Mouse (Mus musculus) thymus, adult 18-20 months (tissue): ENCODE results near the gene Gpr62.
"Not testable (repeated sequence)": the region's sequence is repeated elsewhere in the genome, so short reads cannot be mapped to it uniquely, and the experiment has no call there.

Source experiments
- DNase-seq, 2 experiments: peaks; one replicate each; pipeline ENCODE4 v3.0.0; 2022; ENCODE audit warnings: mixed read lengths in 2 of 2

The Gpr62 gene

GRCm38 (mm10) chr9:106465571-106466200 lies at the start of gene Gpr62:
Gene Gpr62 (minus strand): TSS chr9:106465938.
- no peak for DNase-seq

GRCm38 (mm10) chr9:106514273-106514672 lies 48.5 kb upstream of the Gpr62 start, which contains the start of gene Iqcf5:
Gene Iqcf5 (plus strand): TSS chr9:106514573.
- DNase-seq = no peak

DNA sequence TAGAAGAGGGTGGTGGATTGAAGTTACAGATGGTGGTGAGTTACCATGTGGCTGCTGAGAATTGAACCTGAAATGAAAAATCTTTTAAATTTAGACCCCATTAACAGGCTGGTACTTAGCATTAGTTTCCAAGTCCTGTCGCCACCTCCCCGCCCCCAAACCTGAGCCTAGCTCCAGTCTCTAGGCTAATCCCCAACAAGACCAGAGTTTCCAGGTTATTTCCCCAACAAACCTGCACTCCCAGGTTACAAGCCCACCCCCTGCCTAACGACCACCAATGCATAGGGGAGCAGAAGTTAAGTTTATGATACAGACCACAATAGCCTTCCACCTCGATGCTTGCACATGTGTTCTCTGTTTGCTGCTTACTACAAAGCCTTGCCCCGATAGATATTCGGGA lies 47.8 kb upstream of the Gpr62 start:
- DNase-seq = no peak

DNA sequence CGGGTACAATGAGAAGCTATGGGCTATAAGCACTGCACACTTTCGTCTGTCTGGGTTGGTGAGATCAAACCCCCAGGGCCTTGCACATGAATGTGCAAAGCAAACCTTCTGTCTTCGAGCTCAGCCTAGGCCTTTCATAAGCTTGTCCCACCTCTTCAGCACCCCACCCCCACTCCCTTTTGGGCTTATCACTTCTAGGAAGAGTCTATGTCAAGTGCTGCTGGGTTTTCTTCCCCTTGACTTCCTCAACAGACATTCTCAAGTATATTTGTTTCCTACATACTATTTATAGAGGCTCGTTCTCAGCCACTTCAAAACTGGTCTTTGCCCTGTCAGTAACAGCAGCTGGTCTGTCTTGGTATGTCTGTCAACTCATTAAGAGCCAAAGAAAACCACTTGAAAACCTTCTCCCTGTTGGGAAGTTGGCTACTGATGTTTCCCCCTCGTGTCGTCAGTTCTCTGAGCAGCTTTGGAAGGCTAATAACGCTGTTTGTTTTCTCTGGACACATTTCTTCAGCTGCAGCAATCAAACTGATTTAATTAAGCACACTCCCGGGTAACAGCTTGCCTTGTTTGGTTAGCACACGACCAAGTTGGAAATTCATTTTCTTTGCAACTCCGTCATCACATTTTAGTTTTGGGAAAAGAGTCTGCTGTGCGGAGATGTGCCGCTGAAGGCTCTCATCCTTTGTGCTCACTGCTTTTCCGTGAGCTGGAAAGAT lies 47.2 kb upstream of the Gpr62 start:
- no peak for DNase-seq

DNA sequence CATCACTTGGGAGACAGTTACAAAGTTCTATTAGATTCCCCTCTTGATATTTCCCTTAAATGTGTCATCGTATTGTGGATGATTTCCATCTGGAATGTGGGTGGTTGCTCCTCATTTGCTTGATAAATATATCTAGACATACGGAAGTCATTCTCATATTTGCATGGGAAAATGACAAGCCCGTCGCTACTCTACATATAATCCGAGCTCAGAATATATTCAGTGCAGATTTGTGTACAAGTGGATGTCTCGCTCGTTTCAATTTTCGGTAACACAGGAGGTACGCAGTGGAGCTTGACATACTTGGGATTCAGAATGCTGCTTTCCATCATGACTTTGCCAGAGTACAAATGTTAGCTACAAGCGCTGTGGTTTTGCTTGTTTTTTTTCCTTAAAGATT lies 43.6 kb upstream of the Gpr62 start:
- DNase-seq = no peak

DNA sequence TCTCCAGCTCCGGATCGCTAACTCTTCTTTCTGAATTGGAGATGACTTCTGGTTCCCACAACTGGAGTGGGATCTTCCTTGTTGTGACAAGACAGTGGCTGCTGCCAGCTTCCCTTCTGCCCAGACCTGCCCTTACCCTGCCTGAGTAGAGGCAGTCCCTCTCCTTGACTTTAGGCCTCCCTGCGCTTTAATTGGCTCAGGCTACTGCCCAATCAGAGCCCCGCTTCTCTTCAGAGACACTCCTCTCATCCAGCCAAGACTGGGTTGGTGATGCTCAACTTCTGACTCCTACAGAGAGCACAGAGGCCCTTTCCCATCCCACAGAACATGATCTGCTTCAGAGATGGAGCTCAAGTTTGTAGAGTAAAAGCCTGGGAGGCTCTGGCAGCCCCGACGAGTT lies 38.5 kb upstream of the Gpr62 start:
- no peak for DNase-seq

GRCm38 (mm10) chr9:106501846-106502245 lies 36.1 kb upstream of the Gpr62 start:
- DNase-seq = no peak

- DNase-seq = no peak
These were observed 33.9 kb upstream of the Gpr62 start, which contains the start of gene Iqcf1 for GRCm38 (mm10) chr9:106499667-106500066. Gene Iqcf1 (plus strand): TSS chr9:106499967.

GRCm38 (mm10) chr9:106487602-106488001 lies 21.9 kb upstream of the Gpr62 start:
- not testable (repeated sequence) for DNase-seq

DNA sequence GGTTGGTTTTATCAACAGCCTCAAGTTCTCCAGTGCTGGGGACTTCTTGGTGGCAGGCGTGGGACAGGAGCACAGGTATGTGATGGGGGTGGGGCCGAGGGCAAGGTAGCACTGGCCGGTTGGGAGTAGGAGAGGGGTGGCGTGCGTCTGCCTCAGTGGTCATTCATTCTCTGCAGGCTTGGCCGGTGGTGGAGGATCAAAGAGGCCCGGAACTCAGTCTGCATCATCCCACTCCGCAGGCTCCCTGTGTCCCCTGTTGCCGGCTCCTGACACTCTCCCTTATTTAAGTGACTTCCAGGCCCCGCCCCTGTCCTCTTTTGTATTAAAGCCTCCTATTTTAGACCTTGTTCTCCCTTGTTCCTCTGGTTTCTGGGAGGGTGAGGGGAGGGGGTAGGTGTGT lies 19.3 kb upstream of the Gpr62 start:
- DNase-seq = no peak

- DNase-seq = no peak
These were observed 17.9 kb upstream of the Gpr62 start for GRCm38 (mm10) chr9:106483606-106484005.

GRCm38 (mm10) chr9:106483136-106483535 lies 17.4 kb upstream of the Gpr62 start:
- no peak for DNase-seq

DNA sequence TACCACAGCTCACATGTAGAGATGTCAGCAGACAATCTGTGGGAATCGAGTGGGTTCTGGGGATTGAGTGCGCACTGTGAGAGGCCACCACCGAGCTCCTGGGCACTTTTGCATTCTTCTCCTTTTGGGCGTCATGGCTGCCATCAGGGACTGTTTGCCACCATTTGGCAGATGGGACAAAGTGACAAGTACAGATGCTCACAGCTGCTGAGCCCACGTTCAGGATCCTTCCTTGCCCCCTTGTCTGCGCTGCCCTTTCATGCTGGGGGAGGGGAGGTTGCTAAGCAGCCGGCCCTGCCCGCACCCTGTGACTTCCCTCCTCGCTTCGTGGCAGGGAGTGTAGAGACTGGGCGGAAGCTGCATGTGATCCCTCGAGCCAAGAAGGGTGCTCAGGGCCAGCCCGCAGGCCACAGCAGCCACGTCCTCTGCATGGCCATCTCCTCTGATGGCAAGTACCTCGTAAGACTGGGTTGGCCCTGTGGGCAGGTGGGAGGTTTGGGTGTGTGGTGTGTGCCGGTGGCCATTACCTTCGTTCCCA lies 16.9 kb upstream of the Gpr62 start:
- no peak for DNase-seq

GRCm38 (mm10) chr9:106481676-106482075 lies 15.9 kb upstream of the Gpr62 start:
- DNase-seq = no peak

GRCm38 (mm10) chr9:106481075-106481474 lies 15.3 kb upstream of the Gpr62 start:
- no peak for DNase-seq

GRCm38 (mm10) chr9:106480541-106480940 lies 14.8 kb upstream of the Gpr62 start:
- DNase-seq = no peak

GRCm38 (mm10) chr9:106478101-106478500 lies 12.4 kb upstream of the Gpr62 start:
- DNase-seq = no peak

DNA sequence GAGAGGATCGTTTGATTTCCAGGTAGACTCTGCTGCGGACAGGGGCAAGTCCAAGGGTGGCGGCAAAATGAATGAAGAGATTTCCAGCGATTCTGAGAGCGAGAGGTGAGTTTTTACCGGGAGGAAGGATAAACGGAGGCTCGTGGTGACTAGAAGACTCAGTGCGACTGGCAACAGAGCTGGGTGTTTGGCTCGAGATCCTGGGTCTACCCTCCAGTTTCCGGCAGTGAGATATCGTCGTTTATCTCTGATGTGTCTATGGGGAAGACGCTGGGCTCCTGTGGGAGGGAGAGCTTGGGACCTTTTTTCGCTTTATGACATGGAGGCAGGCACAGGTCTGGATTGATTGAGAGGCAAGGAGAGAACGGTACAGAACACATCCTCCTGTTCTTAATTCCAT lies 11.9 kb upstream of the Gpr62 start:
- DNase-seq = no peak

DNA sequence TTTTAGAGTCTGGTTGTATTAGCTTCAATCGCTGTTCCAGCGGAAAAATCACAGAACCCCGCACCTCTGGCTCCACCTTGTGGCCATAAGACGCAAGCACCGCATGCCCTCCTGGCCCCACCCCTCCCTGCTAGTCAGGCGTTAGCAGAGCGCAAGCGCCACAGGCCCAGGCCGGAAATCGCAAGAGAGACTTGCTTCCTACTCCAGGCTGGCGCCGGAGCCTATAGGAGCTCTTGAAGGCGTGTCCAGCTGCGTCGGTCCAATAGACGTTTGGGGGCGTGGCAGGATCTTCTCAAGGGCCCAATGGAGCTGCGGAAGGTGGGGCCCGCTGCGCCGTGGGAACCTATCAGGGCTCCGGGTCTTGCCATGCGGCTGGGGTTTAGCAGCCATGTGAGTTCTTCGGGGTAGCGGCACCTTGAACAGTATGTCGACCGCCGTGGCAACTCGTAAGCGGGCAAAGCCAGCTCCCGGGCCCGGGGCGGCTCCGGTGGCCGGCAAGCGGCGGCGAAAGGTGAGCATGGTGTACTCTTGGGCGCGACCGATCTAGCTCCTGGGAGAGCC lies 11.3 kb upstream of the Gpr62 start, which contains the start of gene Parp3:
TSS of gene Parp3 (minus strand) at position 26 of the 561 bp plus-strand sequence.
- peak; percentile 99 to 100 for DNase-seq

DNA sequence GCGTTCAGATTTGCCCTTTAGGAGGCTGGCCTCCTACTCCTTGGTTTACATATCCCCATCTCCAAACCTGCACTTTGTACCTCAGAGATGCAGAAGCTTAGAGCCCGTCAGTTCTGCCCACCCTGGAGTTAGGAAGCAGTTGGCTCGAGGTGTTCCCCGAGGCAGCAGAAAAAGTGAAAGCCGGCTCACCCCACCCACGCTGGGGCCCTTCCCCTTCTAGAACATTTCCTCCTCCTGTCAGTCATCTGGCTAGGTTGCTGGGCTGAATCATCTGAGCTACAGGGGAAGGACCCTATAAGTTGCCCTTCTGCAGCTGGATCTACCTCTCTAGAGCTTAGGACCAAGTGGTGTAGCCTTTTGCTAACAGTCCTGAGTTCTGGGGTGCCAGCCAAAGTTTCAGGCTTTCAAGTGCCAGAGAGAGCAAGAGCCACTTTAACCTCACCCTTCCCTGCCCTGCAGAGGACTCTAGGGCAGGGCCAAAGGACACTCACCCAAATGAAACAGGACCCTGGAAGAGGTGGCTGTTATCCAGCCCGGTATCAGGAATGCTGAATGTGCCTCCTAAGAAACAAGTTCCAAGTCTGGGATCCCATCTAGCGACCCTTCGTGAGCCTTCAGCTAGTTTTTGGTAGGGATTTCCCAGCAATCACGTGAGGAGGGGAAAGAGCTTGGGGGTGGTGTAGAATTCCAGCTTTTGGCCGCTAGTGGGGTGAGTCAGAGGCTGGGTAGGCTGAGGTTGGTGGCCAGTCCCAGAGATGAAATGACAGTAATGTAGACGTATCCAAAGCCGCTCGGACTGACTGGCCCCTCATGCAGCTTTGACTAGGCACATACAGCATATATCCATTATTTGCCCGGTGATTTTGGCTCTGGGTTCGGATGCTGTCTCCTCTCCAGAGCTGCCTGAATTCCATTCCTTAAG lies 10.5 kb upstream of the Gpr62 start:
- DNase-seq = peak; percentile 66 to 76

DNA sequence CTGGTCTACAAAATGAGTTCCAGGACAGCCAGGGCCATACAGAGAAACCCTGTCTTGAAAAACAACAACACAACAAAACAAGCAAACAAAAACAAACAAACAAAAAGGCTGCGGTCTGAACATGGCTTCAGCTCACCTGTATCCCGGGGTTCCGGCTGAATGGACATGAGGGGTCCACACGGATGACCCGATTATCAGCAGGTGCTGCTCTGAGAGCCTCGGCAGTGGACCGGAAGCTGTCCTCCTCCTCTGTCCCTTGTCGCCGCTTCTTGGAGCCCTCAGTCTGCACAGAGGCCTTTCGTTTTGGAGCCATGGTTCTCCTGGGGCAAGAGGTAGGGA lies 9.9 kb upstream of the Gpr62 start, which contains the start of gene Rrp9:
TSS of gene Rrp9 (plus strand) at position 301 of the 339 bp plus-strand sequence.
- DNase-seq = no peak

DNA sequence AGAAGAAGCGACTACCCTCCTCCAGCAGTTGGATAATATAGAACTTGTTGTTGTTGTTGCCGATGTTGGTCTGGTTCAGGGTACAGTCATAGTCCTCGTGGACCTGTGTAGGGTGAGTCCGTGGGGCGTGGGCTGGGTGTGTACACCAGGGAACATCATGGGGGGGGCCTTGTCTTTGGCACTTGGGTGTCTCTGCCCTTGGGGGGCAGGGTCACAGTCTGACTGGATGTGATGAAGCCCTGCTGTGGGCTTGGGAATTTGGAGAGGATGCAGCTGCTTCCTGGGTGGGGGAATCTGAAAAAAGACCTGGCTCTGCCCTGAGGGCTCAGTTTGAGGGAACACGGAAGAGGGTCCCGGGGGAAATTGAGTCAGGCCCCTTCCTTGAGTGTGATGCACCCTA lies 9.3 kb upstream of the Gpr62 start:
- DNase-seq = peak in 1 of 2 experiments; percentile 40

- peak in 1 of 2 experiments; percentile 46 for DNase-seq
These were observed 8.7 kb upstream of the Gpr62 start for GRCm38 (mm10) chr9:106474456-106474855.
